Mouse (Mus musculus): ENCODE measurements around the gene Pbld2.

- no peak for TF ChIP-seq CTCF (IDR thresholded peaks at IDR 0.05; ENCODE audit: low read depth)
- no peak for TF ChIP-seq EP300 (IDR thresholded peaks at IDR 0.05; ENCODE audit: low read depth)
Observed at GRCm38 (mm10) chr10:63023121-63023748, 880 bp upstream of the Pbld2 start.
